Mouse (Mus musculus) liver, postnatal 0 days (tissue): ENCODE data around the gene Ncr1.

Experiments used
- CTCF ChIP-seq: sonication (generic); IDR thresholded peaks from 2 replicates; pipeline ENCODE4 v1.5.1; 2016; ENCODE audit warnings: antibody characterized with exemption, low read depth
- EP300 ChIP-seq: IDR thresholded peaks from 2 replicates; pipeline ENCODE4 v1.6.1; 2016; ENCODE audit warnings: antibody characterized with exemption, low read depth, mild to moderate bottlenecking

- TF ChIP-seq CTCF (no peak), EP300 (no peak)
These were observed 14.2 kb upstream of the Ncr1 start for GRCm38 (mm10) chr7:4323301-4323700.
